8 mouse cellular contexts compared by ENCODE assay signal in the genomic region with DNA sequence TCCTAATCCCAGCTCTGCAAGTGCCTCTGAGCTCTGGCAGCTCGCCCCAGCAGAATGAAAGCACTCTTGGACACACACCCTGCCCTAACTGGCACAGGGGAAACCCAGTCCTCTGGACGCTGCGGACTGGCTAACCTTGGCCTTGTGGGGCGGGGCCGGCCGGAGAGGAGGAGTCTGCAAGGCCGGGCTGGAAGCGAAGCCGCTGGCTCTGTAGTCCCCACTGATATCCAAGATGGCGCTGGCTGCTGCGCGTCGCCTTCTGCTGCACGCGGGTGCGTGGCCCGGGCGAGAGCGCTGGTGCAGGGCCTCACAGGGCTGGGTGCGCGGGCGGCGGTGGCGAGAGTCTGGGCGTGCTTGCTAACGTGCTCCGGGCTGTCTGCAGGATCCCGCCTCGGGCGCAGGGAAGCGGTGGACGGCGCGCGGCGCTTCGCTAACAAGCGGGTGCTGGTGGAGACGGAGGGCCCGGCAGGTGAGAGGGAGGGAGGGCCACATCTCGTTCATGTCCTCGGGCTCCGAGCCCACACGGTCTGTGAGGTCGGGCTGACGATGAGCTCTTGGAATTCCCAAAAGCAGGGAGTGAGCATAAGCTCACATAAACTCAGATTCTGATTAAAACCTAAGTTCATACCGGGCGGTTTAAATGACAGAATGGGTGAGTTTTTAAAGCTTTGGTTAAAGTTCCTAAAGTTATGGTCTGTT. TPM values are rescaled to one million over a fixed set of nuclear protein-coding genes. Genes with fewer than 3 reads are reported as not detected.
DNase-seq lines count a peak whose midpoint lies in the region; ATAC-seq lines count a peak whose summit lies in the region.

Eci1 (plus strand) TSS at position 171 of the 699 bp plus-strand sequence.

- peak within 1 kb of the TSS; percentile 100 for H3K27ac ChIP-seq in heart, embryonic 10.5 days
- peak within 1 kb of the TSS; percentile 98 for H3K27ac ChIP-seq in kidney, embryonic 15.5 days

- H3K36me3 ChIP-seq in heart, embryonic 10.5 days: peaks cover 49% of the 10 kb centered on the region
- H3K36me3 ChIP-seq in kidney, embryonic 15.5 days: peaks cover 43% of the 10 kb centered on the region

- peak within 1 kb of the TSS; percentile 89 for H3K4me3 ChIP-seq in heart, embryonic 10.5 days
- H3K4me3 ChIP-seq in kidney, embryonic 15.5 days (replicated peaks): peak within 1 kb of the TSS; percentile 67

- ATAC-seq in erythroblast, adult 5-6 weeks (replicated peaks; ENCODE audit: low FRiP score, poor library complexity, severe bottlenecking): peak; percentile 97
- peak; percentile 98 for ATAC-seq in kidney, embryonic 15.5 days (replicated peaks; ENCODE audit: low FRiP score)
- peak; percentile 98 for ATAC-seq in monocyte, adult 5-6 weeks (replicated peaks; ENCODE audit: insufficient number of reproducible peaks, low FRiP score, low TSS enrichment, poor library complexity, severe bottlenecking)

- H3K4me2 ChIP-seq in kidney, embryonic 15.5 days: peak within 1 kb of the TSS; percentile 66

- H3K9ac ChIP-seq in kidney, embryonic 15.5 days: peak within 1 kb of the TSS; percentile 81

- no peaks in the 10 kb centered on the region for H3K27me3 ChIP-seq in heart, embryonic 10.5 days (ENCODE audit: insufficient read depth, poor library complexity, severe bottlenecking)
- H3K27me3 ChIP-seq in kidney, embryonic 15.5 days: no peaks in the 10 kb centered on the region

- WGBS in heart, embryonic 10.5 days: under 1% methylated on average over 48 of the region's 48 CpGs
- under 1% methylated on average over 48 of the region's 48 CpGs for WGBS in kidney, embryonic 15.5 days

- H3K4me1 ChIP-seq in heart, embryonic 10.5 days: peaks cover 31% of the 10 kb centered on the region
- peaks cover 29% of the 10 kb centered on the region for H3K4me1 ChIP-seq in kidney, embryonic 15.5 days

- H3K9me3 ChIP-seq in heart, embryonic 10.5 days: no peaks in the 10 kb centered on the region
- H3K9me3 ChIP-seq in kidney, embryonic 15.5 days (replicated peaks): no peaks in the 10 kb centered on the region

- peak; percentile 85 to 86 for DNase-seq in B cell, adult 2 months
- peak; percentile 99 for DNase-seq in brain, adult 2 months (ENCODE audit: low read depth, low spot score)
- DNase-seq in heart, embryonic 10.5 days (ENCODE audit: low spot score): peak; percentile 98
- DNase-seq in liver: peak; percentile 97
- peak; percentile 92 to 95 for DNase-seq in spleen, postnatal 4 days (ENCODE audit: low spot score in 2 of 2)

RNA-seq across cellular contexts. Expression of gene Eci1, which starts in this region (rescaled TPM):
- 2.7 and 5.4 TPM in 2 replicates for total RNA-seq in erythroblast, adult 5-6 weeks (2015; ENCODE audit: low replicate concordance)
- total RNA-seq in erythroblast, adult 5-6 weeks (2017; ENCODE audit: low replicate concordance): 4.3 and 15.3 TPM in 2 replicates
- 146 and 187 TPM in 2 replicates for polyA plus RNA-seq in heart, embryonic 10.5 days (2016; fragmentation: Nextera tagmentation; extraction: Ambion mirVana)
- polyA plus RNA-seq in kidney, embryonic 15.5 days (2015; fragmentation: Nextera tagmentation; extraction: Ambion mirVana): 115 and 117 TPM in 2 replicates
- total RNA-seq in monocyte, adult 5-6 weeks (2017): 22.1 to 36.2 TPM (median 26.0 TPM) in 3 replicates

Comparison
In these comparisons a context has a peak if more than half of its experiments do, and no peak if none do; other contexts are left out.
1. Peak in every context shown above with its lines: DNase-seq, ATAC-seq, H3K4me3 ChIP-seq and H3K27ac ChIP-seq.